ENCODE assay signal across 14 mouse cellular contexts in genomic region chr1:66847506-66847905, GRCm38 (mm10). TPM values are rescaled to one million over a fixed set of nuclear protein-coding genes. Genes with fewer than 3 reads are reported as not detected.
DNase-seq lines count a peak whose midpoint lies in the region; TF ChIP-seq lines count a peak whose summit lies in the region.
"Had no signal": no experiment of that assay in that cellular context is flagged by ENCODE, and none has a peak within 500 bp of the region (broad histone marks: within the 10 kb centered on the region; RNA-seq: fewer than 3 reads in every experiment).

No protein-coding gene starts in this region.

- 96% methylated on average over 4 of the region's 4 CpGs for WGBS in small intestine, adult 2 months

- intact Hi-C loops in left cerebral cortex, postnatal 4 days (cut with DNase I) = no loop called here
- intact Hi-C loops in left cerebral cortex, postnatal 14 days (cut with DNase I) = no loop called here

- H3K4me3 ChIP-seq in bone marrow macrophage, adult 2 months (ENCODE audit: insufficient read depth, low read length) = no peak overlapping the region
- H3K4me3 ChIP-seq in small intestine, adult 2 months (ENCODE audit: low read depth, low read length) = no peak overlapping the region
- H3K4me3 ChIP-seq: limb, embryonic 10.5 days had no signal

- H3K4me1 ChIP-seq in bone marrow macrophage, adult 2 months (ENCODE audit: control insufficient read depth, insufficient read depth, low read length) = 0 out of 2 replicates have a peak, but pooled peaks cover 2% of the 10 kb centered on the region
- H3K4me1 ChIP-seq in small intestine, adult 2 months (ENCODE audit: control insufficient read depth, insufficient read depth, insufficient read length, low read length) = no peaks in the 10 kb centered on the region
- H3K4me1 ChIP-seq: limb, embryonic 10.5 days had no signal

- DNase-seq in cerebellum, postnatal 10 days = peak; percentile 17
- no peak for DNase-seq in cerebellum, postnatal 36 days
- DNase-seq in left cerebral cortex, postnatal 4 days = peak; percentile 14
- no peak for DNase-seq in left cerebral cortex, postnatal 14 days (ENCODE audit: low spot score in 2 of 2)
- no peak for DNase-seq in urinary bladder, postnatal 4 days (ENCODE audit: low spot score in 2 of 2)
- no peak for DNase-seq in cerebellum, adult 11-12 months
- DNase-seq: adrenal gland, adult 2 months; gastrocnemius, postnatal 14 days; midbrain, embryonic 14.5 days; right cerebral cortex, postnatal 25 days had no signal

- no peaks in the 10 kb centered on the region for H3K27me3 ChIP-seq in small intestine, adult 2 months (ENCODE audit: control insufficient read depth, insufficient read depth, low read length)

- peak; percentile 69 for TF ChIP-seq CTCF in bone marrow macrophage, adult 2 months (IDR thresholded peaks at IDR 0.05; ENCODE audit: low read depth, low read length)
- peak; percentile 65; the same call in 1 of the 2 replicates for TF ChIP-seq CTCF in small intestine, adult 2 months (IDR thresholded peaks at IDR 0.05; ENCODE audit: extremely low read depth, insufficient read length, insufficient replicate concordance, low read depth, low read length)

- TF ChIP-seq POLR2A in bone marrow macrophage, adult 2 months (IDR thresholded peaks at IDR 0.05; ENCODE audit: borderline replicate concordance, low read depth, low read length) = no peak
- TF ChIP-seq POLR2A in small intestine, adult 2 months (IDR thresholded peaks at IDR 0.05; ENCODE audit: low read depth, low read length) = no peak

- H3K27ac ChIP-seq in bone marrow macrophage, adult 2 months (ENCODE audit: insufficient read depth, low read depth, low read length) = no peak overlapping the region
- H3K27ac ChIP-seq in small intestine, adult 2 months (ENCODE audit: insufficient read depth, low read depth, low read length) = no peak overlapping the region
- H3K27ac ChIP-seq: hindbrain, embryonic 14.5 days; limb, embryonic 10.5 days had no signal

- H3K36me3 ChIP-seq in small intestine, adult 2 months (ENCODE audit: control insufficient read depth, insufficient read depth, low read length) = peaks cover 50% of the 10 kb centered on the region

RNA-seq across cellular contexts. Expression of gene Acadl, which starts 15.6 kb away (rescaled TPM):
- total RNA-seq in left cerebral cortex, postnatal 4 days (2021) = 10 to 100 TPM; 28.0 to 31.3 TPM
- total RNA-seq in left cerebral cortex, postnatal 14 days (2021) = 10 to 100 TPM; 27.1 to 33.1 TPM
- 55.7 and 58.6 TPM in 2 replicates for polyA plus RNA-seq in bone marrow macrophage, adult 2 months (2012; ENCODE audit: insufficient read depth, insufficient read length, missing spikeins)
- 12.7 and 26.4 TPM in 2 replicates for polyA plus RNA-seq in small intestine, adult 2 months (2012; rRNA removed)

RNA-seq across cellular contexts. Expression of gene Kansl1l, which starts 30.1 kb away (rescaled TPM):
- total RNA-seq in left cerebral cortex, postnatal 4 days (2021) = 10 to 100 TPM; 17.5 to 19.8 TPM
- 10 to 100 TPM in 1 of 2 experiments, 1 to 10 TPM in 1; 9.6 to 10.2 TPM for total RNA-seq in left cerebral cortex, postnatal 14 days (2021)
- polyA plus RNA-seq in bone marrow macrophage, adult 2 months (2012; ENCODE audit: insufficient read depth, insufficient read length, missing spikeins) = 14.5 and 15.5 TPM in 2 replicates
- 0.36 and 0.43 TPM in 2 replicates for polyA plus RNA-seq in small intestine, adult 2 months (2012; rRNA removed)

Comparison
In these comparisons a context has a peak if more than half of its experiments do, and no peak if none do; other contexts are left out.
1. DNase-seq: peak in cerebellum, postnatal 10 days (2 of 2) and left cerebral cortex, postnatal 4 days (single experiment); none in cerebellum, postnatal 36 days (0 of 2), left cerebral cortex, postnatal 14 days (0 of 2), urinary bladder, postnatal 4 days (0 of 2) and cerebellum, adult 11-12 months (single experiment).